Mouse (Mus musculus) stomach, postnatal 0 days (tissue): ENCODE data around the gene Tas2r124.

Experiments
- CTCF ChIP-seq: IDR thresholded peaks from 2 replicates; pipeline ENCODE4 v1.5.1; 2016; ENCODE audit warnings: antibody characterized with exemption, low read depth, mild to moderate bottlenecking, moderate library complexity
- EP300 ChIP-seq: optimal IDR thresholded peaks from 2 replicates; pipeline ENCODE3; 2016; ENCODE audit warnings: antibody characterized with exemption

- TF ChIP-seq CTCF (no peak), EP300 (no peak)
Measured at GRCm38 (mm10) chr6:132737935-132738334, 16.6 kb upstream of the Tas2r124 start, which contains the start of gene Tas2r115.
